In genomic region chr2:181178015-181178414, GRCm38 (mm10) we compare ENCODE assay signal across 49 mouse cellular contexts. TPM values are rescaled to one million over a fixed set of nuclear protein-coding genes. Genes with fewer than 3 reads are reported as not detected.
"Had no signal": no experiment of that assay in that cellular context is flagged by ENCODE, and none has a peak within 500 bp of the region (broad histone marks: within the 10 kb centered on the region; RNA-seq: fewer than 3 reads in every experiment).

No protein-coding gene starts in this region.

- H3K27ac ChIP-seq: heart, embryonic 13.5 days; heart, embryonic 15.5 days; hindbrain, embryonic 10.5 days; hindbrain, embryonic 12.5 days; hindbrain, embryonic 13.5 days; hindbrain, embryonic 14.5 days; hindbrain, embryonic 15.5 days; hindbrain, postnatal 0 days; intestine, embryonic 15.5 days; kidney, embryonic 15.5 days; kidney, postnatal 0 days; layer of hippocampus, adult 2 months; left cerebral cortex, adult 2 months had no signal

- H3K27me3 ChIP-seq: heart, embryonic 13.5 days; heart, embryonic 15.5 days; hindbrain, embryonic 12.5 days; hindbrain, embryonic 15.5 days; intestine, embryonic 15.5 days; kidney, embryonic 15.5 days had no signal

- H3K4me3 ChIP-seq: heart, embryonic 12.5 days; heart, embryonic 13.5 days; heart, embryonic 15.5 days; hindbrain, embryonic 10.5 days; hindbrain, embryonic 12.5 days; hindbrain, embryonic 13.5 days; hindbrain, embryonic 15.5 days; intestine, embryonic 15.5 days; kidney, embryonic 15.5 days; layer of hippocampus, adult 2 months; left cerebral cortex, adult 2 months had no signal

- DNase-seq: heart, postnatal 10 days; heart, postnatal 14 days; heart, postnatal 36 days; heart, postnatal 4 days; kidney, adult 11 months; kidney, adult 2 months; kidney, adult 8-10 months; kidney, adult 9 months; kidney, postnatal 10 days; kidney, postnatal 14 days; kidney, postnatal 25 days; kidney, postnatal 36 days; kidney, postnatal 4 days; layer of hippocampus, adult 9-11 months; layer of hippocampus, postnatal 36 days had no signal

- H3K36me3 ChIP-seq: heart, embryonic 12.5 days; heart, embryonic 13.5 days; heart, embryonic 15.5 days; hindbrain, embryonic 10.5 days; hindbrain, embryonic 12.5 days; hindbrain, embryonic 13.5 days; hindbrain, embryonic 15.5 days; intestine, embryonic 15.5 days; kidney, embryonic 15.5 days had no signal

- H3K9ac ChIP-seq: heart, embryonic 12.5 days; heart, embryonic 13.5 days; heart, embryonic 15.5 days; hindbrain, embryonic 12.5 days; hindbrain, embryonic 13.5 days; hindbrain, embryonic 14.5 days; hindbrain, embryonic 15.5 days; intestine, embryonic 15.5 days; kidney, embryonic 15.5 days had no signal

- H3K9me3 ChIP-seq: heart, embryonic 12.5 days; heart, embryonic 13.5 days; heart, embryonic 15.5 days; hindbrain, embryonic 10.5 days; hindbrain, embryonic 12.5 days; hindbrain, embryonic 13.5 days; hindbrain, embryonic 15.5 days; intestine, embryonic 15.5 days; kidney, embryonic 15.5 days had no signal

- H3K4me2 ChIP-seq: heart, embryonic 12.5 days; heart, embryonic 13.5 days; heart, embryonic 15.5 days; hindbrain, embryonic 12.5 days; hindbrain, embryonic 13.5 days; hindbrain, embryonic 14.5 days; hindbrain, embryonic 15.5 days; intestine, embryonic 15.5 days; kidney, embryonic 15.5 days had no signal

- H3K4me1 ChIP-seq: heart, embryonic 12.5 days; heart, embryonic 13.5 days; heart, embryonic 15.5 days; hindbrain, embryonic 10.5 days; hindbrain, embryonic 12.5 days; hindbrain, embryonic 13.5 days; hindbrain, embryonic 15.5 days; intestine, embryonic 15.5 days; kidney, embryonic 15.5 days had no signal

- ATAC-seq: hindbrain, embryonic 16.5 days; hindbrain, postnatal 0 days; inflammation-experienced regulatory T-cells, adult 6 months; intestine, embryonic 15.5 days; intestine, embryonic 16.5 days; intestine, postnatal 0 days had no signal

RNA-seq across cellular contexts. Expression of gene Eef1a2, which starts 21.2 kb away (rescaled TPM):
- total RNA-seq: hematopoietic stem cell, adult 5-6 weeks had no signal
- polyA plus RNA-seq: inflammation-experienced regulatory T-cells, adult 6 months; kidney, embryonic 14.5 days had no signal

RNA-seq across cellular contexts. Expression of gene Ptk6, which starts 24.6 kb away (rescaled TPM):
- total RNA-seq: heart, postnatal 10 days; heart, postnatal 14 days; heart, postnatal 25 days; heart, postnatal 4 days; hematopoietic stem cell, adult 5-6 weeks; hindbrain, postnatal 0 days; layer of hippocampus, adult 18-20 months; layer of hippocampus, adult 8-10 months; layer of hippocampus, postnatal 10 days; layer of hippocampus, postnatal 14 days; layer of hippocampus, postnatal 25 days; left cerebral cortex, adult 18-20 months; left cerebral cortex, adult 8-10 months; left cerebral cortex, postnatal 10 days had no signal
- polyA plus RNA-seq: heart, embryonic 12.5 days; heart, embryonic 14.5 days; heart, postnatal 0 days; hindbrain, embryonic 10.5 days; hindbrain, embryonic 11.5 days; hindbrain, embryonic 12.5 days; hindbrain, embryonic 13.5 days; hindbrain, embryonic 14.5 days; hindbrain, embryonic 15.5 days; hindbrain, embryonic 16.5 days; hindbrain, postnatal 0 days; intestine, embryonic 14.5 days; kidney, embryonic 14.5 days; kidney, embryonic 15.5 days; kidney, embryonic 16.5 days; kidney, postnatal 0 days had no signal

RNA-seq across cellular contexts. Expression of gene Srms, which starts 35.0 kb away (rescaled TPM):
- total RNA-seq: hematopoietic stem cell, adult 5-6 weeks had no signal
- polyA plus RNA-seq: hindbrain, embryonic 10.5 days had no signal

RNA-seq across cellular contexts. Expression of gene Fndc11, which starts 41.8 kb away (rescaled TPM):
- total RNA-seq: heart, postnatal 25 days; heart, postnatal 4 days; hematopoietic stem cell, adult 5-6 weeks; layer of hippocampus, adult 2 months; layer of hippocampus, adult 8-10 months; layer of hippocampus, postnatal 10 days; layer of hippocampus, postnatal 14 days; layer of hippocampus, postnatal 25 days; layer of hippocampus, postnatal 36 days; left cerebral cortex, adult 18-20 months; left cerebral cortex, adult 2 months; left cerebral cortex, adult 8-10 months; left cerebral cortex, postnatal 10 days had no signal
- polyA plus RNA-seq: heart, embryonic 12.5 days; heart, embryonic 14.5 days; heart, postnatal 0 days; hindbrain, embryonic 11.5 days; hindbrain, embryonic 14.5 days; intestine, embryonic 14.5 days; intestine, embryonic 15.5 days; intestine, postnatal 0 days had no signal
